Mouse (Mus musculus) lung, postnatal 10 days (tissue): ENCODE results near the gene Gm609.
"Not testable (repeated sequence)": the region's sequence is repeated elsewhere in the genome, so short reads cannot be mapped to it uniquely, and the experiment has no call there.

Experiments used
- DNase-seq: peaks from one replicate; pipeline ENCODE4 v3.0.0; 2021

Gm609 gene

GRCm38 (mm10) chr16:45492927-45493326 lies at the start of gene Gm609:
Gene Gm609 (minus strand): TSS chr16:45492969.
- no peak for DNase-seq

DNA sequence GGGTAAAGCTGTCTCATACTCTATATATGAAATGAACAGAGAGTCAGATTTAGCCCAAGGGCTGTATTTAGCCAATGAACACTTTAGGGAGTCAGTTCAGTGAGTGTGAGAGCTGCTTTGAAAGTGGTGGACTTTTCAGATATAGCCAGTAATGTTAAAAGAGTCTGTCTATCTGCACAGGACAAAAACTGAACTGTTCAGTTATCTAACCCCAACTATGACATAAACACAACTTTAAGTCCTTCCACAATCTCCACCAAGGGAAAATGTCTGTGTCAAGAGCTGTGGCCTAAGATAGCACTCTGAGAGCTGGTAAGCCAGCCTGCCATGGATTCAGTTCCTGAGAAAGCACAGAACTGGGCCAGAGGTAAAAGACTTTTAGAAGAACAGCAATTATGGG lies 49.3 kb upstream of the Gm609 start:
- no peak for DNase-seq

DNA sequence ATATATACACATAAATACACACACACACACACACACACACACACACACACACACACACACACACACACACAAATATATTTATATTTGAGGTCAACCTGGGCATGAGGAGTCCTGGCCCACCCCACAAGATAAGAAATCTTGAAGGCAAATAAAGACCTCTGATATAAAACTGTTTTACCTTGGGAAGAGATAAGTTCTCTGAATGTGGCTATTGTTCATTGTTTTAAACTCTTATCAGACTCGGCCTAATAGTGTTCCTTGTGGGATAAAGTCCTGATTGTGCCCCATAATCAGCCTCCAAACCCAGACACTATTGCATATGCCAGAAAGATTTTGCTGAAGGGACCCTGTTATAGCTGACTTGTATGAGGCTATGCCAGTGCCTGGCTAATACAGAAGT lies 45.6 kb upstream of the Gm609 start:
- DNase-seq, result not testable (repeated sequence)

- no peak for DNase-seq
These were observed 42.2 kb upstream of the Gm609 start, which contains the start of gene Slc9c1 for GRCm38 (mm10) chr16:45535009-45535408. Gene Slc9c1 (plus strand): TSS chr16:45535309.

- DNase-seq, result no peak
These were observed 39.2 kb upstream of the Gm609 start, which contains the start of gene Gm17783 for GRCm38 (mm10) chr16:45531950-45532349. Gene Gm17783 (minus strand): TSS chr16:45532050.

- DNase-seq, result no peak
These were observed 32.8 kb upstream of the Gm609 start for GRCm38 (mm10) chr16:45525551-45525950.

DNA sequence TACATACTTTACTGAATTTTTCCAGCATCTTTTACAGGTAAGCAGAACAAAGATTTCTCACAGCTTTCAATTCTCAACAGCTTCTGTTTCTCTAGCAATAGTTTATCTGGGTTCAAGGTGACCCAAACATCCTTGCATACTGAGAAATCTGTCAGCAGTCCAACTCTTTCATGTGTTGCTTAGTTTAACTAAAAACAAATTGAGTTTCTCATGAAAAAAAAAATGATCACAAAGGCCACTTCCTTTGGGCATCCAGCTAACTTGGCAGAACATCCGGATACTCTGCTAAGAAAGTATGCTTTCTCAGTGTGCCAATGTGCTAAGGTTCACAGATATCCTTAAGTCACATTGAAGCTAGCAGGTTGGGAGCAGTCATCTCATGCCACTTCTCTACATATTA lies 2.6 kb upstream of the Gm609 start:
- no peak for DNase-seq

DNA sequence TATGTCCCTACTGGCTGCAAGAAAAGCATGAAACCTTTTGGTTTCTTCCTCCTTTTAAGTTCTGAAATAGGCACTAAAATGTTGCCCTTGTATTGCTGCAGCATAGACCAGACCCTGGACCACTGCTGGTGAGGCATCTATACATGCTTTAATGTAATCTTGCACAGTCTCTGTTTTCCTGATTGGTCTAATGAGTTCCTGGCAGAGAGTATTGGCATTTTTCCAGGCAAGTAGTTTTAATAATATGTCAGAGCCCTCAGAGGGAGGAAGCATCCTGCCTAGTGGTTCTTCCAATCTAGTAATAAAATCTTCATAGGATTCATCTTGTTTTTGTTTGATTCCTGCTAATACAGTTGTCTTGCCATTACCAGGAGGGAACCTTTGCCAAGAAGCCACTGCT lies 15.8 kb downstream of the Gm609 start:
- DNase-seq, result no peak

DNA sequence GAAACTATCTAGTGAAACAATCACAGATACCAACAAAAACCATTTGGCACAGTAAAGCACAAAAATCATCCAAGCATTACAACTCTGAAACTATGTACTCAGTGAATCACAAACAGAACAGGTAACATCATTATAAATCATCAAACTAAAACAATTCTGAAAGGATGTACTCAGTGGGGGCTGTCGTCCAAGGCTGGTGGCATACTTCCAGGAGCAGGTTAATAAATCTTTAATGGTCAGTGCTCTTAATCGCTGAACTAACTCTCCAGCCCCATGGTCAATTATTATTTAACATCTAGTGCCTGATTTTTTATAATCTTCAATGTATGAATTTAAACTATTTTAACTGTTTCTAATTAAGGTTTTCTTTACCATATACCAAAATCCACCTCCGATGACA lies 20.9 kb downstream of the Gm609 start:
- not testable (repeated sequence) for DNase-seq

DNA sequence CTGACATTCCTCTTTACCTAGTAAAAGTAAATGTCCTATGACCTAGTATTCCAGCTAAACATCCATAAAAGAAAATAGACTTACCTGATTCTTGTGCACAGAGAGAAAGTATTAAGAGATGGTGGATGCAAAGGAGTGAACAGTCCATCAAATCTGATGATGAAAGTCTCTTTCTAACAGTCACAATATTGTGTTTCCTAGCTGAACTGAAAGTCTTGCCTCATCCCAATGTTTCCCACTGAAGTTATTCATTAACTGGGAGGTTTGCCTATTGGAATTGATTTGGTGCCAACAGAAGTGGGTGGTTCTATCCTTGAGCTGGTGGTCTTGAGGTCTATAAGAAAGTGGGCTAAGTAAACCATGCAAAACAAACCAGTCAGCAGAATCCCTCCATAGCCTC lies 38.0 kb downstream of the Gm609 start:
- DNase-seq, result no peak

DNA sequence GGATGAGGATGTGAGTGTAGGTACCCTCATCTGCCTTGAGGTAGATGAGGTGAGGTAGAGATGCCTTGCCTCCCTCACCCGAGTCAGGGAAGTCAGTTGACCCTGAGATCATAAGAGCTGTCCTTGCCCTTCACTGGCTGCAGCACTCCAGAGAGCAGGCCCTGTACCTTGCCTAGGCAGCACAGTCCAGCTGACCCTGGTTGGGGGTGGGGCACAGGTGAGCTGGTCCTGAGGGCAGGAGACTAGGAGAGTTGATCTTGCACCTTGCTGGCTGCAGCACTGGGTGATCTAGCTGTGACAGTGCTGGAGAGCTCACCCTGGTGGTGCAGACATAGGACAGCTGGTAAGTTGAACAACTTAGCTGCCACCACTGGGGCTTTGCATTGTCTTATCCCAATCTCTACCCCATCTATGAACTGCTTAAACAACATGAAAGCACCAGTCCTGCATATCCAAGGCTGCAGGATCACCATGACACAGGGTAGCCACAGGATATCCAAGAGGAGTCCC lies 55.5 kb downstream of the Gm609 start:
- no peak for DNase-seq

- DNase-seq, result no peak
These were observed 57.2 kb downstream of the Gm609 start for GRCm38 (mm10) chr16:45435591-45435990.

GRCm38 (mm10) chr16:45427651-45428050 lies 65.1 kb downstream of the Gm609 start:
- peak; percentile 27 for DNase-seq

- peak; percentile 24 for DNase-seq
These were observed 79.3 kb downstream of the Gm609 start for GRCm38 (mm10) chr16:45413497-45413896.

- not testable (repeated sequence) for DNase-seq
These were observed 83.7 kb downstream of the Gm609 start for GRCm38 (mm10) chr16:45409064-45409446.

- DNase-seq, result peak; percentile 68
These were observed 84.2 kb downstream of the Gm609 start, which contains the start of gene Cd200 for GRCm38 (mm10) chr16:45408425-45409063. Gene Cd200 (minus strand): TSS chr16:45409053.

DNA sequence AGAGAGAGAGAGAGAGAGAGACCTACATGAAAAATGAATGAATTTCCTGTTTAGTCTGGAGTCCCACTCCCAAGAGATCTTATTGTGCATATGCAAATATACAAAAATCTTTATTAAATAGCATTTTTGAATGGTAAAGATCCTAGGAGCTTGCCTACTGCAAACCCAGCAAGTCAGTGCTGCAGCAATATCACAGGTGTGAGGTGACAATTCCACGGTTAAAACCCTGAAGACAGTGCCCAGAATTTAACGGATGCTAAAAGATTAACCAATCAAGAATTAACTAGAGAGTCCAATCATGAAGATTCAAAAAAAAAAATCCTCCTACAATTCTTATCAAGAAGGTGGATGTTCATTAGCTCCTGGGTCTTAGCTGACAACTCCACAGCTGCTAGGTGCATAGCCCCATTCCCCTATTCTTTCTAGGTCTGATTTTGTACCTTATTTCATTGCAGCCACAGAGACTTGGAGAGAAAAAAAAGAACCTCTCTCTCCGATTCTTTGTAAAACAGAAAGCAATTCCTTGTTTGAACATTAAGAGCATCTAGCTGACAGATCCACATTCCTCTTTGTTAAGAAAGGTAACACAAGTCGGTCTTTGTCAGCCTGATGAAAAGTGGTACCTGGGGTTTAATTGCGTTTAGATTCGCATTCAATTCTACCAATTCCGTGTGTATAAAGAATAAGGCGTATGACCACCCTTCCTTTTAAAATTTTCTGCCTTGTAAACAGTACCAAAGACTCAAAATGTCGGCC lies 84.9 kb downstream of the Gm609 start:
- no peak for DNase-seq

DNA sequence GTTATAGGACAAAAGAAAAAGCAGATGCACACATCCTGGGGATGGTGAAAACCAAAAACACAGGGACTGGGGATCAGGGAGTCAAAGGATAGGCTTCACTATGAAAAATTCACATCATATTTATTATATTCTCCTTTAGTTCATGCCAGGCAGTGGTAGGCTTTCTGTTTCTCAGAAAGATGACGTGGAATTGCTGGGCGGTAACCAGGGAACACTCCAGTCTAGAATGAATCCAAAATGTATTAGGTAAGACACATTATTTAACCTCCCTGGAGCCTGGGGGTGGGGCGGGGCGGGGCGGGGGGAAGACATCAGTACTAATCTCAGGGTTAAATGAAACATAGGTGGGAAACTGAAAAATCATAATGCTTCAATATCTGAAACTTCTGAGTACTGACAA lies 85.7 kb downstream of the Gm609 start:
- DNase-seq, result no peak

GRCm38 (mm10) chr16:45402951-45403350 lies 89.8 kb downstream of the Gm609 start:
- DNase-seq, result no peak

DNA sequence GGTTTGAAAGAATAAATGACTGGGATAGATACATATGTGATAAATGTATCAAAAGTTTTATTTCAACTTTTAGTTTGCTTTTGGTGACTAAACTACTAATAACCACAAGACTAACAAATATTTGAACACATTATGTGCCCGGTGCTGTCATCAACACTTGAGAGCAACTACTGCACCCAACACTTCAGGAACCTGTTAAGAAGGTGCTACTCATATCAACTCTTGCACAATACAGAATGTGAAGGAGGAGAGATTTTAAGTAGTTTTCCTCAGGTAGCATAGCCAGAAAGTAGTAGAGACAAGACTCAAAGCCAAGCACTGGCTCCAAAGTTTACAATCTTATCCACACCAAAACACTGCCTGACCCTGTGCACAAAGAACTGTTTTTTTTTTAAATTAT lies 90.7 kb downstream of the Gm609 start:
- DNase-seq, result no peak

DNA sequence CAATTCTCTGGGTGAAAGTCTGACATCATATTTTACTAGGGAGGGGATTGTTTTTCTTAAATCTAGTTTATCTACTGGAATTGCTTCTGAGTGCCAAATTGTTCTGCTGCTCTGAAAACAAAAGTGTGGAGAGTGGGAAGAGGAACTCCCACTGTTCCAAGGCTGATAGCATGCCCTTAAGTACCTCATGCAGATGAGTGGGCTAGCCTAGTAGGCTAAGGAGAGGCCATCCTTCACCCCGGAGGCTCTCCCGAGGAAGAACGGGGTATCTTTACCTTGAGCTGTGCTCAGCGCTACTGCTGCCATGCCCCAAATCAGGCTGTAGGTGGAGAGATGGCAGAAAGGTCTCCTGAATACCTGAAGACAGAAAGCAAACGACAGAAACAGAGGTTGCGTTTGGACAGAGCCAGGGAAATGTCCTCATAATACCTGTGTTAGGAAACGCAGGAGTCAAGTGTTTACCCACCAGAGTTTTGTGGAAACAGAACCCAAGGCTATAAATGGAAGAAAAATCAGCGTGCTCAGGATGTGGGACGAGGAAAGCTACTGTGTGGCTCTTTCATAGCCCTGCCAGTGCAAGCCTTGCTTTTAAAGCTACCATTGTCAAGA lies 92.7 kb downstream of the Gm609 start:
- no peak for DNase-seq

- DNase-seq, result no peak
These were observed 93.4 kb downstream of the Gm609 start for GRCm38 (mm10) chr16:45399411-45399810.

GRCm38 (mm10) chr16:45397440-45397839 lies 95.3 kb downstream of the Gm609 start:
- DNase-seq, result no peak

- no peak for DNase-seq
These were observed 100.5 kb downstream of the Gm609 start for GRCm38 (mm10) chr16:45392246-45392645.
